Mouse (Mus musculus) small intestine, adult 2 months (tissue): ENCODE measurements around the gene Prkar2b. TPM values are rescaled to one million over a fixed set of nuclear protein-coding genes. Genes with fewer than 3 reads are reported as not detected.

Source experiments
- H3K27ac ChIP-seq: fragments of 200-500 bp; 2 replicates; pipeline ENCODE4 v1.5.1; 2012; ENCODE audit warnings: low read depth, low read length, control low read depth, inconsistent platforms; ENCODE audit not compliant: insufficient read depth
- H3K27me3 ChIP-seq: fragments of 200-500 bp; 2 replicates; pipeline ENCODE4 v1.6.1; 2012; ENCODE audit warnings: mild to moderate bottlenecking, moderate library complexity, low read length, inconsistent platforms; ENCODE audit not compliant: control insufficient read depth, insufficient read depth
- H3K36me3 ChIP-seq: fragments of 200-500 bp; 2 replicates; pipeline ENCODE4 v1.6.1; 2012; ENCODE audit warnings: mild to moderate bottlenecking, low read length, control low read depth, inconsistent platforms; ENCODE audit not compliant: control insufficient read depth, insufficient read depth
- H3K4me1 ChIP-seq: fragments of 200-500 bp; 2 replicates; pipeline ENCODE4 v1.6.1; 2012; ENCODE audit warnings: low read length, inconsistent platforms, mixed read lengths; ENCODE audit not compliant: control insufficient read depth, insufficient read depth, insufficient read length
- H3K4me3 ChIP-seq: fragments of 200-500 bp; 2 replicates; pipeline ENCODE4 v1.5.1; 2012; ENCODE audit warnings: low read depth, mild to moderate bottlenecking, control low read depth, inconsistent platforms, low read length, moderate library complexity
- CTCF ChIP-seq: fragments of 200-500 bp; IDR thresholded peaks from 2 replicates; pipeline ENCODE4 v1.5.1; 2012; ENCODE audit warnings: low read depth, mild to moderate bottlenecking, control low read depth, inconsistent platforms, low read length, moderate library complexity, mixed read lengths; ENCODE audit not compliant: insufficient replicate concordance, insufficient read length; ENCODE audit errors: extremely low read depth
- POLR2A ChIP-seq: fragments of 200-500 bp; IDR thresholded peaks from 2 replicates; pipeline ENCODE4 v1.6.1; 2012; ENCODE audit warnings: low read depth, mild to moderate bottlenecking, control low read depth, inconsistent platforms, low read length, moderate library complexity
- WGBS: fragments of 180-500 bp; shearing (Covaris S2); methylation state at CpG from one replicate; pipeline ENCODE4 v1.1.7; 2018; 5-methylcytosine and 5-hydroxymethylcytosine counted together
- polyA plus RNA-seq: library from polyadenylated mRNA; depleted of rRNA; stranded (reverse); fragments of >200 nt; gene quantifications from 2 replicates; pipeline ENCODE4 v1.2.3, GENCODE M21; 2012; rRNA removed

The Prkar2b gene
- 1.4 and 2.2 TPM in 2 replicates for polyA plus RNA-seq

DNA sequence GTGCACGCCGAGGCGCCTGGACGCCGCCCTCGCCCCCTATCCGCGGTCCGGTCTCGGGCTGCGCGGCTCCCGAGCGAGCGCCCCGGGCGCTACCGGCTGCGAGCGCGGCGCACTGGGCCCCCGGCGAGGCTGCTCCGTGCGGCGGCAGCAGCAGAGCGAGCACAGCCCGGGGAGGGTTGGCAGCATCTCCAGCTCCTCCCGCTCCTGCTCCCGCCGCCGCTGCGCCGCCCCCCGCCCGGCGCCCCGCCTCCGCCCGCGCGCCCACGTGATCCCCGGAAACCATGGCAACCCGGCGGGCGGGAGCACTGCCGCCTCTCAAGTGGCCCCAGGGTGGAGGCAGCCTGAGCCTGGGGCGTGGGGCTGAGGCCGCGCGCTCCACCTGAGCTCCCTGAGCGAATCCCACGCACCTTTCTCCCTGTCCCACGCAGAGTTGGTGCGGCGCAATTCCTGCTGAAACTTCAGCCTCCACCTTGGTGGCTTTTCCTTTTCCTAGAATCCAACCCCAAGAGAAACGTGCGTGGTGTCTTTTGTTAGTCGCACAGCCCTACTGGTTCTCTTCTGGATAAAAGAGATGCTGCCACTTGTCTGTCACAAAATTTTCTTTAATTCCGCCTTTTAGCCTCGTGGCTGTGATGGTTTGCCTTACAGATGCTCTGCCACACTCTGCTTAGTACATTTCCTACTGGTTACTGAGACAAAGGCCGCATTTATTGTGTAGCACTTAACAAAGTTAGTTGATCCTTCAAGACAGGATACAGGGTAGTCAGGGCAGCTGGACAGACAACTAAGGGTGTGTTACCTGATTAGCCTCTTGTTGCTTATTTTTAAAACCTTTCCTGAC lies at the start of gene Prkar2b:
Gene Prkar2b, minus strand, starts transcription at position 207 of the 841 bp plus-strand sequence.
- Histone ChIP-seq H3K27me3 (peaks cover 9% of the 10 kb centered on the region), H3K4me1 (peaks cover 3% of the 10 kb centered on the region), H3K36me3 (no peaks in the 10 kb centered on the region), H3K27ac (no peak within 1 kb of the TSS; the same call in 1 of the 2 replicates), H3K4me3 (peak within 1 kb of the TSS; percentile 69)
- TF ChIP-seq POLR2A = peak; percentile 42; the same call in 1 of the 2 replicates
- no peak for TF ChIP-seq CTCF
- 2% methylated on average over 64 of the region's 64 CpGs for WGBS

DNA sequence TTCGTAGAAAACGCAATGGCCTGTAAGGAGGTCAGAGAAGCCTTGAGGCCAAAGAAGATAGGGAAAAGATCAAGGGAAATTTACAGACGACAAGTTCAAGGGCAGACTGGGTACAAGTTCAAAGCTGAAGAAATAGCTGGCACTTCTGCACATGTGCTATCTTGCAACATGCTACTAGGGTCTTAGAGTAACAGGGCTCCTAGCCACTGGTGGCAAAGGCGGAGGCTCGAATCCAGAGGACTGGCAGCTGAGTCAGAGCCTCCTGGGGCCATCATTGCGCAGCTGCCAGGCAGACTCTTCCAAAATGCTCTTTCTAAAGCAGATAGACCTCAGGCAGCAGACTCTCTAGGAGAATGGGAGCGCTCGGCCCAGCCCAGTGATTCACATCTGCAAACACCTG lies 48.1 kb upstream of the Prkar2b start:
- 89% methylated on average over 8 of the region's 8 CpGs for WGBS
- no peaks in the 10 kb centered on the region for H3K27me3 ChIP-seq

GRCm38 (mm10) chr12:32104955-32105521 lies 43.9 kb upstream of the Prkar2b start:
- H3K36me3 ChIP-seq = no peaks in the 10 kb centered on the region
- TF ChIP-seq CTCF (no peak), POLR2A (no peak)
- H3K27ac ChIP-seq = no peak overlapping the region
- H3K4me3 ChIP-seq = no peak overlapping the region
- peaks cover 4% of the 10 kb centered on the region; the same call in 1 of the 2 replicates for H3K4me1 ChIP-seq
- WGBS = 79% methylated on average over 4 of the region's 4 CpGs
- H3K27me3 ChIP-seq = no peaks in the 10 kb centered on the region

More for the DNA sequence above, 48.1 kb upstream of the Prkar2b start:
- peaks cover 4% of the 10 kb centered on the region; the same call in 1 of the 2 replicates for H3K4me1 ChIP-seq
- no peak for TF ChIP-seq POLR2A
- no peak for TF ChIP-seq CTCF
- H3K4me3 ChIP-seq = no peak overlapping the region
- H3K36me3 ChIP-seq = no peaks in the 10 kb centered on the region
- no peak overlapping the region for H3K27ac ChIP-seq

GRCm38 (mm10) chr12:32104451-32104862 lies 43.4 kb upstream of the Prkar2b start:
- no peaks in the 10 kb centered on the region for H3K36me3 ChIP-seq
- H3K4me3 ChIP-seq = no peak overlapping the region
- H3K4me1 ChIP-seq = peaks cover 4% of the 10 kb centered on the region; the same call in 1 of the 2 replicates
- no peak for TF ChIP-seq POLR2A
- 51% methylated on average over 6 of the region's 6 CpGs for WGBS
- no peaks in the 10 kb centered on the region for H3K27me3 ChIP-seq
- no peak overlapping the region for H3K27ac ChIP-seq

DNA sequence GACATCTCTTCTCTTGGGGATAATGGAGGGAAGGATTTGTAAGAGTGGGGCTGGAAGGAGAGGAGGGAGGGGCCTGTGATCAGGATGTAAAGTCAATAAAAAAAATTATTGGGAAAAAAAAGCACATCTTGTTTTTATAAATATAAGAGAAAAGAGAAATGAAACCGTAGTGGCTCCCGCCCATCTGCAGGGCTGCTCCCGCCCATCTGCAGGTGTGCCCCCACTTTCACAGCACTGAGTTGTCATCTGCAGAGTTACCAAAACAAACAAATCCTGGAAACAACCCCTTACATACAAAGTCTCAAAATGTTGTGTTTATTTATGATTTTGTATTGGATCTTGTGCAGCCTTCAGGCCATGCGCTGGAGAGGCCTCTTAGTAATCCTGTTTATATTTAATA lies 40.2 kb upstream of the Prkar2b start:
- 83% methylated on average over 4 of the region's 4 CpGs for WGBS
- no peak overlapping the region for H3K27ac ChIP-seq
- TF ChIP-seq POLR2A (no peak), CTCF (no peak)

GRCm38 (mm10) chr12:32099686-32100206 lies 38.6 kb upstream of the Prkar2b start:
- WGBS = 72% methylated on average over 4 of the region's 4 CpGs

More for the DNA sequence above, 40.2 kb upstream of the Prkar2b start:
- no peaks in the 10 kb centered on the region for H3K27me3 ChIP-seq
- H3K4me3 ChIP-seq = no peak overlapping the region
- peaks cover 4% of the 10 kb centered on the region; the same call in 1 of the 2 replicates for H3K4me1 ChIP-seq
- H3K36me3 ChIP-seq = no peaks in the 10 kb centered on the region

GRCm38 (mm10) chr12:32098596-32098995 lies 37.5 kb upstream of the Prkar2b start:
- no peaks in the 10 kb centered on the region for H3K36me3 ChIP-seq
- H3K4me3 ChIP-seq = no peak overlapping the region
- H3K4me1 ChIP-seq = no peaks in the 10 kb centered on the region
- no peak overlapping the region for H3K27ac ChIP-seq
- no peak for TF ChIP-seq POLR2A
- no peak for TF ChIP-seq CTCF
- no peaks in the 10 kb centered on the region for H3K27me3 ChIP-seq
- 49% methylated on average over 4 of the region's 4 CpGs for WGBS

More at GRCm38 (mm10) chr12:32099686-32100206, 38.6 kb upstream of the Prkar2b start:
- TF ChIP-seq POLR2A (no peak), CTCF (no peak)
- peaks cover 4% of the 10 kb centered on the region; the same call in 1 of the 2 replicates for H3K4me1 ChIP-seq
- H3K36me3 ChIP-seq = no peaks in the 10 kb centered on the region
- no peak overlapping the region for H3K27ac ChIP-seq
- H3K27me3 ChIP-seq = no peaks in the 10 kb centered on the region
- H3K4me3 ChIP-seq = no peak overlapping the region
